Mouse (Mus musculus): ENCODE measurements around the gene Vpreb2.
"Not testable (repeated sequence)": the region's sequence is repeated elsewhere in the genome, so short reads cannot be mapped to it uniquely, and the experiment has no call there.

Gene Vpreb2

GRCm38 (mm10) chr16:17992321-17992720, 12.1 kb downstream of the Vpreb2 start:
- not testable (repeated sequence) for DNase-seq

GRCm38 (mm10) chr16:17999668-18000067, 19.4 kb downstream of the Vpreb2 start:
- DNase-seq = no peak

GRCm38 (mm10) chr16:18004589-18004988, 24.4 kb downstream of the Vpreb2 start:
- DNase-seq = no peak

DNA sequence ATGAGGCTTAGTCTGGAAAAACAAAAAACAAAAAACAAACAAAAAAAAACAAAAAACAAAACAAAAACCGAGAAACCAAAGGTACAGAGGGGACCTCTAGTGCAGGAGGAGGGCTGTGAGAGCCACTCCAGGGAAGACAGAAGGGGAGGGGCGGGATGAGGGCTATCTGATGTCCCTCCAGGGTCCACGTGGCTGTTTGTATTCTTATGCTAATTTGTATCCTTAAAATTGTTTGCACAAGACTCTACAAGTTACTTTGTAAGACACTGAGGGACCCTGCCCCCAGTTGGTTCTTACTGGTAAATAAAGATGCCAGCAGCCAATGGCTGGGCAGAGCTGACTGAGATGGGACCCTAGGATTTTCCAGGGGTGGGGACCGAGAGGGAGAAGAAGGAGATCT, 26.9 kb downstream of the Vpreb2 start:
- no peak for DNase-seq

GRCm38 (mm10) chr16:18011101-18011500, 30.9 kb downstream of the Vpreb2 start:
- no peak for DNase-seq

GRCm38 (mm10) chr16:18016482-18016881, 36.3 kb downstream of the Vpreb2 start:
- not testable (repeated sequence) for DNase-seq

DNA sequence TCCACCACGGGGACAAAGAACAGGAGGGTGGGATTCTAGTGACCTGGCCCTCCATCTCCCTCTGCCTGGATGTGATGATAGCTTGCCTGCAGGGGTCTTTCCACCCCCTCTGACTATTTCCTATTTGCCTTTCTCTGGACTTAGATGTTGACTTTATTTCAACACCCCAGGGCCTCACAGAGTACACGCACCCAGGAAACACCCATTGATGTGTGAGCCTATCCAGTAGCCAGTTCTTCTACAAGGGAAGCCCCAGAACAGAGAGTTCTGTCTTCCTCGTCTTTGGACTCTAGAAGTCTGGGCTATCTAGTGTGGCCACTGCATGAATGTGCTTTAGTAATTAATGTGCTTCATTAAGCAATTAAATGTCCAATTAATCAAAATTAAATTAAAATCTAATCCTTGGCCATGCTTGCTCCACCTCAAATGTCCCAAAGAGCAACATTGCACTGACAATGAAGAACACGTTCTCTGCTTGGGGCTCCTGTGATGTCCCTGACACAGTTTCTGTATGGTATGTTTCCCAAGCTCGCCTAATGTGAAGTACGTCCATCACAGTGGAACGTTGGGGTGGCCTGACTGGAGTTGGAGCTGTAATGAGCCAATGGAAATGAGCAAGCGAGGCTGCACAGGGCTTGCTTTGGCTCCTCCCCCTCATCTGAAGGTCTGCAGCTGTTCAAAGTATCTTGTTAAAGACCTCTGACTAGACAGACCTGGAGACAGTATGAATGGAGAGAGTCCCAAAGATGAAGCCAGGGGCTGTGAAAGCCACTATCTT, 42.7 kb downstream of the Vpreb2 start:
- DNase-seq = no peak

- no peak for DNase-seq
Measured at GRCm38 (mm10) chr16:18027371-18027770, 47.1 kb downstream of the Vpreb2 start.

Data from right cerebral cortex, postnatal 25 days (tissue).